Mouse (Mus musculus) CH12.LX (cell line): Measurements from ENCODE around the gene Tbck. TPM values are rescaled to one million over a fixed set of nuclear protein-coding genes. Genes with fewer than 3 reads are reported as not detected.

Experiments
- DNase-seq: peaks from one replicate; pipeline ENCODE4 v3.0.0-alpha.2; 2013; ENCODE audit errors: extremely low read depth
- H3K27ac ChIP-seq: 2 replicates; pipeline ENCODE4 v1.5.1; 2012; ENCODE audit warnings: low read depth, mild to moderate bottlenecking, control low read depth, moderate library complexity; ENCODE audit not compliant: insufficient read depth
- H3K27me3 ChIP-seq: replicated peaks from 2 replicates; pipeline ENCODE3; 2012; ENCODE audit warnings: inconsistent platforms
- H3K36me3 ChIP-seq, 2 experiments: replicated peaks in 1 of 2; 2 replicates each; pipeline versions ENCODE3 to v1.6.1; 2012; ENCODE audit warnings: inconsistent platforms in 1 of 2, low read length in 1 of 2, mild to moderate bottlenecking in 1 of 2, mixed read lengths in 1 of 2, moderate library complexity in 1 of 2; ENCODE audit not compliant: control insufficient read depth in 1 of 2, insufficient read depth in 1 of 2
- H3K4me1 ChIP-seq, 2 experiments: 2 replicates each; pipeline ENCODE4 v1.6.1; 2012; ENCODE audit warnings: inconsistent platforms in 1 of 2, moderate library complexity in 1 of 2; ENCODE audit not compliant: insufficient read depth in 2 of 2, control insufficient read depth in 1 of 2
- H3K4me2 ChIP-seq: 2 replicates; pipeline ENCODE4 v1.6.1; 2012; ENCODE audit warnings: low read depth, mild to moderate bottlenecking, control low read depth; ENCODE audit not compliant: poor library complexity, insufficient read depth, severe bottlenecking
- H3K4me3 ChIP-seq, 3 experiments: fragments of 150-350 bp in 1 of 3; sonication (generic) in 1 of 3; replicated peaks in 1 of 3; 2 replicates each; pipeline versions ENCODE3 to v1.5.1; 2011 to 2012; ENCODE audit warnings: low read depth in 2 of 3, low read length in 2 of 3, mild to moderate bottlenecking in 2 of 3, moderate library complexity in 2 of 3, control low read depth in 1 of 3, improper control_type of control experiment in 1 of 3, inconsistent platforms in 1 of 3, mixed read lengths in 1 of 3; ENCODE audit not compliant: poor library complexity in 1 of 3
- H3K79me2 ChIP-seq: replicated peaks from 2 replicates; pipeline ENCODE4 v1.6.1; 2012; ENCODE audit warnings: mild to moderate bottlenecking, moderate library complexity; ENCODE audit not compliant: control insufficient read depth, poor library complexity, insufficient read depth, severe bottlenecking; ENCODE audit errors: extremely low read depth
- H3K9ac ChIP-seq: 2 replicates; pipeline ENCODE4 v1.6.1; 2012; ENCODE audit warnings: low read depth, mild to moderate bottlenecking, control low read depth, moderate library complexity; ENCODE audit not compliant: insufficient read depth
- H3K9me3 ChIP-seq: replicated peaks from 2 replicates; pipeline ENCODE3; 2012; ENCODE audit warnings: low read length, inconsistent platforms, mixed read lengths
- BHLHE40 ChIP-seq: IDR thresholded peaks from 2 replicates; pipeline ENCODE4 v1.6.1; 2011; ENCODE audit warnings: mild to moderate bottlenecking, low read depth, low read length, improper control_type of control experiment
- CHD1 ChIP-seq: IDR thresholded peaks from 2 replicates; pipeline ENCODE4 v1.6.1; 2012; ENCODE audit warnings: low read depth, low read length, improper control_type of control experiment, inconsistent platforms
- CHD2 ChIP-seq: IDR thresholded peaks from 2 replicates; pipeline ENCODE4 v1.6.1; 2011; ENCODE audit warnings: low read length, improper control_type of control experiment
- CTCF ChIP-seq, 2 experiments: IDR thresholded peaks in 1 of 2; conservative IDR thresholded peaks in 1 of 2; 2 replicates each; pipeline ENCODE4 v1.5.1; 2011 to 2012; ENCODE audit warnings: low read depth in 2 of 2, low read length in 2 of 2, improper control_type of control experiment in 1 of 2, inconsistent platforms in 1 of 2, mild to moderate bottlenecking in 1 of 2, moderate library complexity in 1 of 2
- E2F4 ChIP-seq: IDR thresholded peaks from 2 replicates; pipeline ENCODE4 v1.6.1; 2011; ENCODE audit warnings: low read depth, low read length, improper control_type of control experiment; ENCODE audit not compliant: insufficient replicate concordance
- EP300 ChIP-seq: IDR thresholded peaks from 2 replicates; pipeline ENCODE4 v1.6.1; 2011; ENCODE audit warnings: low read length, improper control_type of control experiment
- HCFC1 ChIP-seq: IDR thresholded peaks from 2 replicates; pipeline ENCODE4 v1.6.1; 2012; ENCODE audit warnings: low read depth, mild to moderate bottlenecking, inconsistent platforms, low read length, improper control_type of control experiment
- JUN ChIP-seq: IDR thresholded peaks from 2 replicates; pipeline ENCODE4 v1.6.1; 2011; ENCODE audit warnings: low read depth, mild to moderate bottlenecking, low read length, improper control_type of control experiment, moderate library complexity; ENCODE audit not compliant: insufficient read depth
- JUND ChIP-seq: conservative IDR thresholded peaks from 2 replicates; pipeline ENCODE4 v1.6.1; 2011; ENCODE audit warnings: low read depth, low read length, improper control_type of control experiment
- MAX ChIP-seq: IDR thresholded peaks from 2 replicates; pipeline ENCODE4 v1.6.1; 2011; ENCODE audit warnings: low read length, improper control_type of control experiment
- MAZ ChIP-seq: IDR thresholded peaks from 2 replicates; pipeline ENCODE4 v1.6.1; 2012; ENCODE audit warnings: low read depth, mild to moderate bottlenecking, inconsistent platforms, low read length, improper control_type of control experiment, moderate library complexity
- MEF2A ChIP-seq: IDR thresholded peaks from 2 replicates; pipeline ENCODE4 v1.6.1; 2014; ENCODE audit warnings: low read depth, mild to moderate bottlenecking, inconsistent platforms, low read length, improper control_type of control experiment, borderline replicate concordance
- MYC ChIP-seq: IDR thresholded peaks from 2 replicates; pipeline ENCODE4 v1.6.1; 2011; ENCODE audit warnings: low read depth, mild to moderate bottlenecking, improper control_type of control experiment, low read length
- NRF1 ChIP-seq: IDR thresholded peaks from 2 replicates; pipeline ENCODE4 v1.6.1; 2014; ENCODE audit warnings: low read depth, mild to moderate bottlenecking, inconsistent platforms, low read length, improper control_type of control experiment, moderate library complexity
- PAX5 ChIP-seq: IDR thresholded peaks from 2 replicates; pipeline ENCODE4 v1.6.1; 2012; ENCODE audit warnings: low read length, inconsistent platforms, mixed read lengths
- POLR2A ChIP-seq: IDR thresholded peaks from 2 replicates; pipeline ENCODE4 v1.6.1; 2011; ENCODE audit warnings: low read depth, mild to moderate bottlenecking, improper control_type of control experiment, low read length
- POLR2AphosphoS2 ChIP-seq: IDR thresholded peaks from 2 replicates; pipeline ENCODE4 v1.6.1; 2011; ENCODE audit warnings: low read depth, low read length, improper control_type of control experiment
- RCOR1 ChIP-seq: conservative IDR thresholded peaks from 2 replicates; pipeline ENCODE4 v1.6.1; 2012; ENCODE audit warnings: low read depth, mild to moderate bottlenecking, inconsistent platforms, low read length, improper control_type of control experiment
- SIN3A ChIP-seq: IDR thresholded peaks from 2 replicates; pipeline ENCODE4 v1.6.1; 2012; ENCODE audit warnings: low read length, improper control_type of control experiment, inconsistent platforms
- SMC3 ChIP-seq: IDR thresholded peaks from 2 replicates; pipeline ENCODE4 v1.6.1; 2011; ENCODE audit warnings: low read depth, low read length, improper control_type of control experiment
- TBP ChIP-seq: conservative IDR thresholded peaks from 2 replicates; pipeline ENCODE4 v1.6.1; 2011; ENCODE audit warnings: low read depth, low read length, improper control_type of control experiment
- TCF12 ChIP-seq: IDR thresholded peaks from 2 replicates; pipeline ENCODE4 v1.6.1; 2014; ENCODE audit warnings: low read depth, mild to moderate bottlenecking, inconsistent platforms, low read length, improper control_type of control experiment
- ZKSCAN1 ChIP-seq: IDR thresholded peaks from 2 replicates; pipeline ENCODE4 v1.6.1; 2012; ENCODE audit warnings: low read depth, inconsistent platforms, low read length, improper control_type of control experiment, borderline replicate concordance
- ZMIZ1 ChIP-seq: IDR thresholded peaks from 2 replicates; pipeline ENCODE4 v1.6.1; 2012; ENCODE audit warnings: low read depth, mild to moderate bottlenecking, inconsistent platforms, low read length, improper control_type of control experiment
- ZNF384 ChIP-seq: IDR thresholded peaks from 2 replicates; pipeline ENCODE4 v1.6.1; 2012; ENCODE audit warnings: low read depth, low read length, improper control_type of control experiment, inconsistent platforms
- dilution Hi-C: fragments of 300-500 bp; cut with MboI; formaldehyde crosslinking; loops from 2 replicates; pipeline ENCODE4 v1.14.3; 2020; ENCODE audit warnings: low sequenced_read_pairs; ENCODE audit not compliant: extremely low pct_unique_long_range_greater_than_20kb, extremely low pct_ligation_motif_present
- in situ Hi-C: fragments of 300-500 bp; cut with MboI; formaldehyde crosslinking; loops from 3 replicates; pipeline ENCODE4 v1.14.3; 2019; ENCODE audit warnings: low sequenced_read_pairs, low pct_ligation_motif_present, low pct_unique_long_range_greater_than_20kb, mixed read lengths
- polyA plus RNA-seq: library from polyadenylated mRNA; unstranded; fragments of >175 nt; gene quantifications from 2 replicates; pipeline ENCODE4 v1.2.1, GENCODE M21; 2012; ENCODE audit warnings: low read depth; ENCODE audit not compliant: insufficient read length
- total RNA-seq, 2 experiments: library from RNA; depleted of rRNA; stranded (reverse); fragments of 300-350 nt in 1 of 2; fragments of >200 nt in 1 of 2; gene quantifications; 2 replicates each; pipeline ENCODE4 v1.2.3; 2012 to 2014

Gene Tbck
- total and polyA plus RNA-seq, 3 experiments: 9.2 to 18.7 (median 14.5) TPM

DNA sequence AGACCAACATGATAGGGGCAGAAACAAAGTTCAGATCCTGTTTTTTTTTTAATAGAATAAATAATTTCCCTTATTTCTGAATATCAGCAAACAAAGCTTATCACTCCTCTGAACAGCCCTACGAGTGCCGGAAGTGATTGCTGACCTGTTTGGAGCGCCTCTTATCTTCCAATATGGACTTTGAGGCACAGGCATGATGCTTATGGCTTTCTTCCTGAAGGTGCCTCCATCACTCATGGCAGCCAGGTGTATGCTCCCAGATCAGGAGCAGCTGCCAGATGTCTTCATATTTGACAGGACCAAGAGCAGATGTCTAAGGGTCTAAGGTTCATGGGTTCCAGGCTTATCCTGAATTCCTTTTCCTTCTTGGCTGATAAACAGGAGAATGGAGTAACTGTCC lies 46.9 kb upstream of the Tbck start:
- Histone ChIP-seq H3K79me2 (no peaks in the 10 kb centered on the region), H3K9ac (no peak overlapping the region), H3K4me3 (no peak overlapping the region), H3K27ac (no peak overlapping the region), H3K27me3 (no peaks in the 10 kb centered on the region), H3K36me3 (no peaks in the 10 kb centered on the region), H3K4me1 (peaks cover 0 to 2% of the 10 kb centered on the region in 2 experiments; a peak in 1 of 4 replicates), H3K9me3 (no peaks in the 10 kb centered on the region), H3K4me2 (no peak overlapping the region)
- TF ChIP-seq HCFC1: no peak
- TF ChIP-seq JUND: no peak
- no peak for TF ChIP-seq PAX5
- TF ChIP-seq ZNF384: no peak
- no peak for TF ChIP-seq E2F4
- TF ChIP-seq ZMIZ1: no peak
- no peak for TF ChIP-seq ZKSCAN1
- no peak for TF ChIP-seq NRF1
- TF ChIP-seq CHD2: no peak
- no peak for TF ChIP-seq EP300
- no peak for TF ChIP-seq CTCF (conservative IDR thresholded peaks at IDR 0.05 in 1 of 2, IDR thresholded peaks at IDR 0.05 in 1 of 2; ENCODE audit: low read depth in 2 of 2, low read length in 2 of 2)
- no peak for TF ChIP-seq MYC
- no peak for TF ChIP-seq MAZ
- no peak for TF ChIP-seq BHLHE40
- TF ChIP-seq POLR2AphosphoS2: no peak
- TF ChIP-seq RCOR1: no peak
- no peak for TF ChIP-seq TCF12
- TF ChIP-seq JUN: no peak
- dilution Hi-C loops: no loop called here
- DNase-seq: no peak
- in situ Hi-C loops: no loop called here

DNA sequence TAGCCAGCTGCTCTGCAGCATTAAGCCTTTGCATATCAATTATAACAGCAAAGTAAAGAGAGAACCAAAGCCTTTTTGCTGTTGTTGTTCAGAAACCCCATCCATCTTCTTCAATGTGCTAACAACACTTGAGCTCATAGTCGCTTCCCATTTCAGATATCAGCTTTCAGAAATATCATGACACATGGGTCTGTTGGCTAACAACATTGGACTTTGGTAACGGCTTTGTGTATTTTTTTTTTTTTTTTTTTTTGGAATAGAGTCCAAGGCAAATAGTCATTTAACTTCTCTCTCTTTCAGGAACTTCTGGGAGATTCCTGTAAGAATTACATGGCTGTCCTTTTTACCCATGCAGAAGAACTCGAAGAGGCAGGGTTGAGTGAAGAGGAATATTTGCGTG lies 39.9 kb upstream of the Tbck start:
- Histone ChIP-seq H3K4me3 (no peak overlapping the region), H3K79me2 (no peaks in the 10 kb centered on the region), H3K36me3 (no peaks in the 10 kb centered on the region), H3K4me1 (peaks cover 0 to 2% of the 10 kb centered on the region in 2 experiments; a peak in 1 of 4 replicates), H3K27ac (no peak overlapping the region), H3K4me2 (no peak overlapping the region), H3K9ac (no peak overlapping the region), H3K9me3 (no peaks in the 10 kb centered on the region), H3K27me3 (no peaks in the 10 kb centered on the region)
- in situ Hi-C loops: no loop called here
- dilution Hi-C loops: no loop called here
- no peak for DNase-seq
- TF ChIP-seq JUN: no peak
- no peak for TF ChIP-seq SMC3
- no peak for TF ChIP-seq RCOR1
- no peak for TF ChIP-seq POLR2AphosphoS2
- TF ChIP-seq SIN3A: no peak
- TF ChIP-seq HCFC1: no peak
- TF ChIP-seq MAX: no peak
- no peak for TF ChIP-seq TBP
- no peak for TF ChIP-seq POLR2A
- no peak for TF ChIP-seq MEF2A
- TF ChIP-seq ZKSCAN1: no peak
- TF ChIP-seq CHD1: no peak
